Comparison of ENCODE assay signal across 23 mouse cellular contexts in genomic region chr3:28456842-28457241, GRCm38 (mm10).
A peak's percentile ranks its signal among the peaks of the same experiment; 100 is the strongest.
DNase-seq lines count a peak whose midpoint lies in the region; ATAC-seq and TF ChIP-seq lines count a peak whose summit lies in the region.
"Had no signal": no experiment of that assay in that cellular context is flagged by ENCODE, and none has a peak within 500 bp of the region (broad histone marks: within the 10 kb centered on the region; RNA-seq: fewer than 3 reads in every experiment).

No protein-coding gene starts in this region.

- H3K36me3 ChIP-seq in forebrain, postnatal 0 days (ENCODE audit: insufficient read depth), result no peaks in the 10 kb centered on the region
- H3K36me3 ChIP-seq in forebrain, embryonic 11.5 days (ENCODE audit: control insufficient read depth, insufficient read depth, low read length), result no peaks in the 10 kb centered on the region
- H3K36me3 ChIP-seq in hindbrain, embryonic 16.5 days (ENCODE audit: control insufficient read depth, insufficient read depth, low read length), result no peaks in the 10 kb centered on the region
- H3K36me3 ChIP-seq in hindbrain, embryonic 14.5 days (replicated peaks; ENCODE audit: control insufficient read depth, insufficient read depth), result no peaks in the 10 kb centered on the region
- H3K36me3 ChIP-seq: embryonic facial prominence, embryonic 13.5 days; G1E; kidney, embryonic 15.5 days; limb, embryonic 13.5 days; liver, embryonic 12.5 days; midbrain, embryonic 10.5 days; neural tube, embryonic 12.5 days had no signal

- DNase-seq in cerebellum, postnatal 10 days, result peak; percentile 39 to 59
- DNase-seq in cerebellum, adult 9-11 months, result no peak
- no peak for DNase-seq in forebrain, postnatal 0 days
- DNase-seq in forebrain, embryonic 11.5 days (ENCODE audit: low spot score), result no peak
- DNase-seq in hindbrain, embryonic 14.5 days (ENCODE audit: low spot score), result no peak
- peak; percentile 28 to 42 for DNase-seq in cerebellum, postnatal 36 days
- DNase-seq in urinary bladder, postnatal 10 days (ENCODE audit: low spot score), result no peak
- DNase-seq: adrenal gland, adult 2 months; kidney, adult 11 months; kidney, postnatal 36 days; right cerebral cortex, postnatal 14 days; spleen, adult 18-20 months had no signal

- no peak for ATAC-seq in forebrain, postnatal 0 days
- ATAC-seq in forebrain, embryonic 11.5 days (replicated peaks; ENCODE audit: low FRiP score), result no peak
- peak; percentile 25 for ATAC-seq in hindbrain, embryonic 16.5 days
- no peak for ATAC-seq in hindbrain, embryonic 14.5 days (ENCODE audit: low FRiP score)
- ATAC-seq: liver, embryonic 12.5 days; Patski had no signal

- H3K27ac ChIP-seq in forebrain, postnatal 0 days (ENCODE audit: low read depth, low read length), result 0 out of 2 replicates have a peak overlapping the region, but pooled peaks have one; percentile 47
- H3K27ac ChIP-seq in forebrain, embryonic 11.5 days (ENCODE audit: low read depth, low read length), result no peak overlapping the region
- no peak overlapping the region for H3K27ac ChIP-seq in hindbrain, embryonic 16.5 days (ENCODE audit: low read depth, low read length)
- no peak overlapping the region for H3K27ac ChIP-seq in hindbrain, embryonic 14.5 days
- H3K27ac ChIP-seq: embryonic facial prominence, embryonic 13.5 days; kidney, embryonic 15.5 days; limb, embryonic 13.5 days; liver, embryonic 12.5 days; midbrain, embryonic 10.5 days; neural tube, embryonic 12.5 days had no signal

- 48% methylated on average over 8 of the region's 8 CpGs for WGBS in forebrain, postnatal 0 days
- 80% methylated on average over 8 of the region's 8 CpGs for WGBS in forebrain, embryonic 11.5 days
- WGBS in hindbrain, embryonic 16.5 days, result 68% methylated on average over 8 of the region's 8 CpGs
- WGBS in hindbrain, embryonic 14.5 days, result 76% methylated on average over 8 of the region's 8 CpGs

- no peak overlapping the region for H3K4me3 ChIP-seq in forebrain, postnatal 0 days (ENCODE audit: low read depth, low read length)
- no peak overlapping the region for H3K4me3 ChIP-seq in forebrain, embryonic 11.5 days (ENCODE audit: low read depth, low read length)
- H3K4me3 ChIP-seq in hindbrain, embryonic 16.5 days (ENCODE audit: low read length), result no peak overlapping the region
- no peak overlapping the region for H3K4me3 ChIP-seq in hindbrain, embryonic 14.5 days (replicated peaks; ENCODE audit: low read length)
- H3K4me3 ChIP-seq: embryonic facial prominence, embryonic 13.5 days; kidney, embryonic 15.5 days; limb, embryonic 13.5 days; liver, embryonic 12.5 days; midbrain, embryonic 10.5 days; neural tube, embryonic 12.5 days had no signal

- H3K4me2 ChIP-seq in forebrain, postnatal 0 days (ENCODE audit: low read depth), result no peak overlapping the region
- H3K4me2 ChIP-seq in forebrain, embryonic 11.5 days (ENCODE audit: low read depth, low read length, severe bottlenecking), result no peak overlapping the region
- H3K4me2 ChIP-seq in hindbrain, embryonic 16.5 days (ENCODE audit: low read length), result no peak overlapping the region
- no peak overlapping the region for H3K4me2 ChIP-seq in hindbrain, embryonic 14.5 days (replicated peaks)
- H3K4me2 ChIP-seq: embryonic facial prominence, embryonic 13.5 days; heart, embryonic 11.5 days; kidney, embryonic 15.5 days; limb, embryonic 13.5 days; liver, embryonic 12.5 days; neural tube, embryonic 12.5 days had no signal

- no peaks in the 10 kb centered on the region for H3K27me3 ChIP-seq in forebrain, postnatal 0 days (ENCODE audit: insufficient read depth, low read length)
- no peaks in the 10 kb centered on the region for H3K27me3 ChIP-seq in forebrain, embryonic 11.5 days (ENCODE audit: control insufficient read depth, insufficient read depth, low read length)
- no peaks in the 10 kb centered on the region for H3K27me3 ChIP-seq in hindbrain, embryonic 16.5 days (replicated peaks; ENCODE audit: control insufficient read depth, insufficient read depth, low read length)
- no peaks in the 10 kb centered on the region for H3K27me3 ChIP-seq in hindbrain, embryonic 14.5 days (ENCODE audit: control insufficient read depth, insufficient read depth, low read length)
- H3K27me3 ChIP-seq: CH12.LX; embryonic facial prominence, embryonic 13.5 days; kidney, embryonic 15.5 days; limb, embryonic 13.5 days; liver, embryonic 12.5 days; neural tube, embryonic 12.5 days; Patski had no signal

- no peak overlapping the region for H3K9ac ChIP-seq in forebrain, postnatal 0 days
- no peak overlapping the region for H3K9ac ChIP-seq in forebrain, embryonic 11.5 days (ENCODE audit: low read length)
- no peak overlapping the region for H3K9ac ChIP-seq in hindbrain, embryonic 16.5 days (ENCODE audit: low read depth, low read length)
- no peak overlapping the region for H3K9ac ChIP-seq in hindbrain, embryonic 14.5 days
- H3K9ac ChIP-seq: embryonic facial prominence, embryonic 13.5 days; kidney, embryonic 15.5 days; limb, embryonic 13.5 days; liver, embryonic 12.5 days; neural tube, embryonic 12.5 days had no signal

- peaks cover 2% of the 10 kb centered on the region; the same call in 1 of the 2 replicates for H3K4me1 ChIP-seq in forebrain, postnatal 0 days (ENCODE audit: insufficient read depth)
- no peaks in the 10 kb centered on the region for H3K4me1 ChIP-seq in forebrain, embryonic 11.5 days (replicated peaks; ENCODE audit: control insufficient read depth, insufficient read depth, low read length)
- no peaks in the 10 kb centered on the region for H3K4me1 ChIP-seq in hindbrain, embryonic 16.5 days (ENCODE audit: control insufficient read depth, insufficient read depth, low read depth, low read length)
- no peaks in the 10 kb centered on the region for H3K4me1 ChIP-seq in hindbrain, embryonic 14.5 days (replicated peaks; ENCODE audit: control insufficient read depth, insufficient read depth, low read length)
- H3K4me1 ChIP-seq: embryonic facial prominence, embryonic 13.5 days; kidney, embryonic 15.5 days; limb, embryonic 13.5 days; liver, embryonic 12.5 days; midbrain, embryonic 10.5 days; neural tube, embryonic 12.5 days had no signal

- TF ChIP-seq CTCF in forebrain, postnatal 0 days (IDR thresholded peaks at IDR 0.05; ENCODE audit: low read depth), result no peak

- no peaks in the 10 kb centered on the region for H3K9me3 ChIP-seq in forebrain, postnatal 0 days (ENCODE audit: low read length)
- no peaks in the 10 kb centered on the region for H3K9me3 ChIP-seq in forebrain, embryonic 11.5 days (ENCODE audit: control insufficient read depth, low read length)
- no peaks in the 10 kb centered on the region for H3K9me3 ChIP-seq in hindbrain, embryonic 16.5 days (ENCODE audit: control insufficient read depth, low read length)
- H3K9me3 ChIP-seq in hindbrain, embryonic 14.5 days (ENCODE audit: control insufficient read depth, low read length), result no peaks in the 10 kb centered on the region
- H3K9me3 ChIP-seq: embryonic facial prominence, embryonic 13.5 days; G1E; kidney, embryonic 15.5 days; limb, embryonic 13.5 days; liver, embryonic 12.5 days; midbrain, embryonic 10.5 days; neural tube, embryonic 12.5 days had no signal

Comparison
In these comparisons a context has a peak if more than half of its experiments do, and no peak if none do; other contexts are left out.
1. DNase-seq: peak in cerebellum, postnatal 10 days (2 of 2) and cerebellum, postnatal 36 days (2 of 2); none in cerebellum, adult 9-11 months (single experiment), forebrain, postnatal 0 days (single experiment), forebrain, embryonic 11.5 days (single experiment), hindbrain, embryonic 14.5 days (single experiment) and urinary bladder, postnatal 10 days (single experiment).